Comparison of ENCODE assay signal across 9 mouse cellular contexts in genomic region chr3:121390724-121391123, GRCm38 (mm10). TPM values are rescaled to one million over a fixed set of nuclear protein-coding genes. Genes with fewer than 3 reads are reported as not detected.
DNase-seq lines count a peak whose midpoint lies in the region; ATAC-seq lines count a peak whose summit lies in the region.
"Had no signal": no experiment of that assay in that cellular context is flagged by ENCODE, and none has a peak within 500 bp of the region (broad histone marks: within the 10 kb centered on the region; RNA-seq: fewer than 3 reads in every experiment).

No protein-coding gene starts in this region.

- intact Hi-C loops in gastrocnemius, postnatal 14 days (cut with DNase I; ENCODE audit: low total_unique reads), result no loop called here

- peak overlapping the region; percentile 82 for H3K27ac ChIP-seq in kidney, embryonic 14.5 days (ENCODE audit: low read depth, low read length)
- peak overlapping the region; percentile 43; the same call in 1 of the 2 replicates for H3K27ac ChIP-seq in heart, embryonic 15.5 days
- peak overlapping the region; percentile 85 for H3K27ac ChIP-seq in limb, embryonic 12.5 days
- peak overlapping the region; percentile 15; the same call in 1 of the 2 replicates for H3K27ac ChIP-seq in neural tube, embryonic 15.5 days (replicated peaks)

- H3K9me3 ChIP-seq in kidney, embryonic 14.5 days (ENCODE audit: control insufficient read depth, low read length), result no peaks in the 10 kb centered on the region
- no peaks in the 10 kb centered on the region for H3K9me3 ChIP-seq in heart, embryonic 15.5 days (replicated peaks)
- no peaks in the 10 kb centered on the region for H3K9me3 ChIP-seq in limb, embryonic 12.5 days
- no peaks in the 10 kb centered on the region for H3K9me3 ChIP-seq in neural tube, embryonic 15.5 days (replicated peaks)
- H3K9me3 ChIP-seq: liver, embryonic 13.5 days had no signal

- WGBS in kidney, embryonic 14.5 days, result 5% methylated on average over 7 of the region's 7 CpGs
- WGBS in heart, embryonic 15.5 days, result 49% methylated on average over 7 of the region's 7 CpGs
- WGBS in limb, embryonic 12.5 days, result 26% methylated on average over 7 of the region's 7 CpGs
- WGBS in neural tube, embryonic 15.5 days, result 40% methylated on average over 7 of the region's 7 CpGs

- H3K4me3 ChIP-seq in kidney, embryonic 14.5 days (ENCODE audit: low read length), result no peak overlapping the region; the same call in 1 of the 2 replicates
- no peak overlapping the region for H3K4me3 ChIP-seq in heart, embryonic 15.5 days
- H3K4me3 ChIP-seq in limb, embryonic 12.5 days (replicated peaks), result peak overlapping the region; percentile 18; the same call in 1 of the 2 replicates
- H3K4me3 ChIP-seq in neural tube, embryonic 15.5 days (replicated peaks), result no peak overlapping the region
- H3K4me3 ChIP-seq: liver, embryonic 13.5 days had no signal

- ATAC-seq in kidney, embryonic 14.5 days (ENCODE audit: low FRiP score, low TSS enrichment), result peak; percentile 76
- peak; percentile 38 for ATAC-seq in heart, embryonic 15.5 days (replicated peaks; ENCODE audit: insufficient number of reproducible peaks, insufficient read depth, low FRiP score, low read depth)
- peak; percentile 67 for ATAC-seq in limb, embryonic 12.5 days (ENCODE audit: insufficient number of reproducible peaks, insufficient read depth, low FRiP score, low TSS enrichment, low read depth)
- peak; percentile 60; the same call in 1 of the 2 replicates for ATAC-seq in neural tube, embryonic 15.5 days (ENCODE audit: low FRiP score)

- no peaks in the 10 kb centered on the region for H3K36me3 ChIP-seq in kidney, embryonic 14.5 days (ENCODE audit: control insufficient read depth, insufficient read depth, low read length)
- no peaks in the 10 kb centered on the region for H3K36me3 ChIP-seq in heart, embryonic 15.5 days
- H3K36me3 ChIP-seq in limb, embryonic 12.5 days, result no peaks in the 10 kb centered on the region
- no peaks in the 10 kb centered on the region for H3K36me3 ChIP-seq in neural tube, embryonic 15.5 days
- H3K36me3 ChIP-seq: liver, embryonic 13.5 days had no signal

- no peak for DNase-seq in kidney, adult 8-10 months
- no peak for DNase-seq in gastrocnemius, adult 18-20 months (ENCODE audit: low spot score)
- no peak for DNase-seq in gastrocnemius, postnatal 14 days
- DNase-seq in gastrocnemius, postnatal 10 days, result no peak
- DNase-seq: liver, embryonic 13.5 days had no signal

- no peak overlapping the region for H3K9ac ChIP-seq in kidney, embryonic 14.5 days (ENCODE audit: low read depth, low read length)
- H3K9ac ChIP-seq in heart, embryonic 15.5 days, result no peak overlapping the region
- no peak overlapping the region for H3K9ac ChIP-seq in limb, embryonic 12.5 days (replicated peaks)
- H3K9ac ChIP-seq in neural tube, embryonic 15.5 days (replicated peaks), result no peak overlapping the region
- H3K9ac ChIP-seq: liver, embryonic 13.5 days had no signal

- H3K4me2 ChIP-seq in kidney, embryonic 14.5 days (replicated peaks; ENCODE audit: low read depth, low read length), result peak overlapping the region; percentile 41
- peak overlapping the region; percentile 13; the same call in 1 of the 2 replicates for H3K4me2 ChIP-seq in heart, embryonic 15.5 days
- peak overlapping the region; percentile 47 for H3K4me2 ChIP-seq in limb, embryonic 12.5 days
- H3K4me2 ChIP-seq in neural tube, embryonic 15.5 days, result peak overlapping the region; percentile 55; the same call in 1 of the 2 replicates
- H3K4me2 ChIP-seq: liver, embryonic 13.5 days had no signal

- peaks cover 24% of the 10 kb centered on the region for H3K4me1 ChIP-seq in kidney, embryonic 14.5 days (ENCODE audit: control insufficient read depth, insufficient read depth, low read length)
- H3K4me1 ChIP-seq in heart, embryonic 15.5 days (replicated peaks), result peaks cover 7% of the 10 kb centered on the region; the same call in 1 of the 2 replicates
- peaks cover 33% of the 10 kb centered on the region for H3K4me1 ChIP-seq in limb, embryonic 12.5 days (replicated peaks)
- H3K4me1 ChIP-seq in neural tube, embryonic 15.5 days, result peaks cover 19% of the 10 kb centered on the region

- H3K27me3 ChIP-seq in kidney, embryonic 14.5 days (ENCODE audit: control insufficient read depth, insufficient read depth, low read length), result no peaks in the 10 kb centered on the region
- H3K27me3 ChIP-seq in heart, embryonic 15.5 days, result no peaks in the 10 kb centered on the region
- no peaks in the 10 kb centered on the region for H3K27me3 ChIP-seq in limb, embryonic 12.5 days
- H3K27me3 ChIP-seq in neural tube, embryonic 15.5 days (replicated peaks), result no peaks in the 10 kb centered on the region
- H3K27me3 ChIP-seq: liver, embryonic 13.5 days had no signal

RNA-seq across cellular contexts. Expression of gene Cnn3, which starts 35.6 kb away (rescaled TPM):
- polyA plus RNA-seq in kidney, embryonic 14.5 days (2014; fragmentation: Nextera tagmentation; extraction: Ambion mirVana), result 570 and 666 TPM in 2 replicates
- polyA plus RNA-seq in heart, embryonic 15.5 days (2015; fragmentation: Nextera tagmentation; extraction: Ambion mirVana), result 341 and 401 TPM in 2 replicates
- 852 and 858 TPM in 2 replicates for polyA plus RNA-seq in limb, embryonic 12.5 days (2016; fragmentation: Nextera tagmentation; extraction: Ambion mirVana)
- 381 and 465 TPM in 2 replicates for polyA plus RNA-seq in neural tube, embryonic 15.5 days (2015; fragmentation: Nextera tagmentation; extraction: Ambion mirVana)
- total RNA-seq in gastrocnemius, adult 18-20 months (2021), result 10 to 100 TPM; 15.2 to 21.6 TPM
- 10 to 100 TPM; 54.0 to 64.5 TPM for total RNA-seq in gastrocnemius, postnatal 14 days (2021)
- total RNA-seq in gastrocnemius, postnatal 10 days (2021), result 100 to 1,000 TPM in 1 of 2 experiments, 10 to 100 TPM in 1; 96.7 to 113 TPM

Comparison
In these comparisons a context has a peak if more than half of its experiments do, and no peak if none do; other contexts are left out.
1. H3K27ac ChIP-seq: peak in every context shown above with its lines; median percentile 85 in limb, embryonic 12.5 days; 82 in kidney, embryonic 14.5 days; 43 in heart, embryonic 15.5 days; 15 in neural tube, embryonic 15.5 days.